Mouse (Mus musculus): Measurements from ENCODE around the gene Cep350.

DNA sequence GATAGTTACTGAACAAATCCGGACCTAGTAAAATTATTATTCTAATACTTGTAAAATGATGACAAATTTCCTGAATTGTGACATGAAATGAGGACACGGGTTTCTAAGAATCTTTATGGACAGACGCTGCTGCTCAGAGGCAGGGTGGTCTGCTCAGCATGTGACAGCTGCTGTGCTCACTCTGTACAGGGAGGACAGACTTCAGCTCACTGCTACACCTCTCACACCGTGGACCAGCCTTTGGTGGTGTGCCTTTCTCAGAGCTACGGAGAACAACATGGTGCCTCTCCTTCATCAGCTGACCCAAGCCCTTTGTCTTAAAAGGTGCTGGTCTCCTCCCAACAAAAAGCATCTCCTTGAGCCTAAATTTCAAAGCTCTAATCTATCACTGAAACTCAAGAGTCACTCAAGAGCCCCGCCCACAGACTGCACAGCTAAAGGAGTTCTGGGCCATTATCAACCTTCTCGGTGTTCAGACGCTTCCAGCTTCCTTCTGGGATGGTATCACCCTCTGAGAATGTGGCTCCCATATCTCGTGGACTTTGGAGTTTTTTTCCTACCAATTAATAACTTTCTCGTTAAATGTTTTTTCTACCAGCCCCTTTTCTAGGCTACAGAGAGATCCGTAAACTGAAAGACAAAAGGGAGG, 176.2 kb downstream of the Cep350 start:
- TF ChIP-seq CTCF (IDR thresholded peaks at IDR 0.05; ENCODE audit: control insufficient read depth, insufficient read depth, low read length) (no peak), POLR2A (IDR thresholded peaks at IDR 0.05; ENCODE audit: borderline replicate concordance, control insufficient read depth, low read depth, low read length) (no peak)

All from bone marrow, adult 2 months (tissue).